Mouse (Mus musculus) spleen, adult 12 weeks (tissue): ENCODE results near the gene Mmrn2.
A peak's percentile ranks its signal among the peaks of the same experiment; 100 is the strongest.
"Not testable (repeated sequence)": the region's sequence is repeated elsewhere in the genome, so short reads cannot be mapped to it uniquely, and the experiment has no call there.

Source experiments
- DNase-seq: peaks from one replicate; pipeline ENCODE4 v3.0.0; 2022; ENCODE audit warnings: low spot score

Gene Mmrn2

DNA sequence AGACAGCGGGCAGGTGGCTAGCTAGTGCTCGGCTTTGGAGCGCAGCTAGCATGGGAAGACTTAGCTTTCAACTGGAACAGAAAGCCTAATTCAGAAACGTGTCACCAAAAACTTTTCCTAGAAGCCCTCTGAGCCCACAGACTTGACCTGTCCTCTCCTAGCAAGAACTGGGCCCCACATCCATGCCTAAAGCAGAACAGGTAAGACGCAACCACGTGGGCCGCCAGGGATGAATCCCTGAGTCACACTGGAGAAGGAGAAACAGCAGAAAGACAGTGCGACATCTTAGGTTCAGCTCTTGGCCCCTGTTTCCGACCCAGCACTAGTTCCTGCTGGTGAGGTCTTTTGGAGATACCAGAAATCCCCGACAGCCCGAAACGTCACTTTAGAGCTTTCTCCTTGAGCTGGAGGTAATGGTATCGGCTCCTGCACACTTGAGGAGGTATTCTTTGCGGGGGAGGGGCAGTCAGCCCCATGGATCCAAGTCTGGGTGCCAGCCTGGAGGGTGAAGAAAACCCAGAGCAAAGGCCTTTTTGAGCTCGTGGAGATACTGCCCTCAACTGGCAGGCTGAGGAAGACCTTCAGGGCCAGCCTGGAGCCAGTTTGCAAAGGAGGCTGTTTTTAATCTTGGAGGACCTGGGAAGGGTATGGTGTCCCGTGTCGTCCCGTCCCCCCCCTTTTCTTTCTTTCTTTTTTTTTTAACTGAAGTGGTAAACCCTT lies 12.4 kb upstream of the Mmrn2 start:
- no peak for DNase-seq

DNA sequence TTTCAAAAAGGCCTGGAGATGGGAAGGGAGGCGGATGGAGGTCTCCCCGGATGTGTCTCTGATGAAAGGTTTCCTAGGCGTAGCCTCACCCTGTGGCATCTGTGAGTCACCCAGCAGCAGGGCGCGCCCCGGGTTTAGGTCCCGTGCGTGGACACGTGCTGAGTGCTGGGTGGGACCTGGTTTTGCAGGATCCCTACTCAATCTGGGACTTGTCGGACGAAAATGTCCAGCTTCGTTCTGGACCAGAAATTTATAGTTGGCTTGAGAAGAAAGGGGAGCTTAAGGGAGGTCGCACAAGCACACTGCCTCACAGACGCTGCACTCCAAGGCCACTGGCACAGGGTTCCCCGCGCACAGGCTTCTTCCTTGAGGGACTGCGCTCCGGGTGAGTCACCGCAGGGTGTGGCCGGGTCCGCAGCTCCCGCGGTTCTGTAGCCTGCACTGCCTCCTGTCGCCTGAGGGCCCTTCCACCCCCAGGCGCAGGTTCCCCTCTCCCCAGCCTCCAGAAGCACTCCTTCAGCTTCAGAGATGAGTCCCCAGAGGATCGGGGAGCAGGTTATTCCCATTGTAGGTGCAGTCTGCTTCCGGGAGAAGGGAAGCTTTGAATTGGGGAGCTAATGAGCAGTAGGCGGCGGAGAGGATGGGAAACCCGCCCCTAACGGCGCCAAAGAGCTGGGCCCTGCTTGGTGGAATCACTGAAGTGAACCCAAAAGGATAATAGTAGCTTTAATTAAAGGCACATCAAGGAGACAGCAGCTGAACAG lies 11.6 kb upstream of the Mmrn2 start:
- peak; percentile 6 for DNase-seq

DNA sequence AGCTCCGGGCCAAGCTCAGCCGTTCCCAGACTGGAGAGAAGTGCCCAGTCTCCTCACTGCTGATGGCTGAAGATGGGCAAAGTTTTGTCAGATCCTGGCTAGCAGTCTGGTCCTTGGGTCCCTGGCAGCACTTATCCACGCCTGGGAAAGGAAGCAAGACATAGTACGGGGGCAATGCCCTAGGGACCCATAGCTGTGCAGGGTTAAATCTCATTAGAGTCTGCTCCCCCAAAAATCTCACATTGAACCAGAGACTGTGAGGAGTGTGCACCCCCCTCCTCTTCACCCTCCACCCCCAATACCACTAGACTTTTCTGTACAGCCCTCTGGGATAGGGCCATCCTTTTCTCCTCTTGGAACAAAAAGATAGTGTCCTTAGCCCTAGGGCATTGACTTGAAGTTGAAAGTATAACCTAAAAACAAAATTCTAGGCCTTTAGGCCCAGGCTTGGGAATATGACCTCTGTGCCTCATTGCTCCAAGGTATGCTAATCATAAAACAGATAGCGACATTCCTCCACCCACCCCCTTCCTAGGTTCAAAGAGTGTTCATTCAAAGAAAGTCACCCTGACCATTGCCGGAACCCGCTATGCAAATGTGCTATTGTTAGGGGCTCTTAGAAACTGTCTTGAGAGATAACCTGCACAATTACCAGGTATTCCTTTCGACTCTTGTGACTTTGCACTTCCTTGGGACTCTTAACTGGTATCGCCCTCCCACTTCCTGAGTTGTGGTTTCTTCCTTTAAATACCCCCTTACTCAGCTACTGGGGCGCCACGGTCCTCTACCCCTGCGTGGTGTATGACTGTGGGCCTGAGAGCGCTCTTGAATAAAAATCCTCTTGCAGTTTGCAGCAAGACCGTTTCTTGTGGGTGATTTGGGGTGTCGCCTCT lies 10.8 kb upstream of the Mmrn2 start:
- not testable (repeated sequence) for DNase-seq

- no peak for DNase-seq
Observed at GRCm38 (mm10) chr14:34365147-34365507, 10.1 kb upstream of the Mmrn2 start.

DNA sequence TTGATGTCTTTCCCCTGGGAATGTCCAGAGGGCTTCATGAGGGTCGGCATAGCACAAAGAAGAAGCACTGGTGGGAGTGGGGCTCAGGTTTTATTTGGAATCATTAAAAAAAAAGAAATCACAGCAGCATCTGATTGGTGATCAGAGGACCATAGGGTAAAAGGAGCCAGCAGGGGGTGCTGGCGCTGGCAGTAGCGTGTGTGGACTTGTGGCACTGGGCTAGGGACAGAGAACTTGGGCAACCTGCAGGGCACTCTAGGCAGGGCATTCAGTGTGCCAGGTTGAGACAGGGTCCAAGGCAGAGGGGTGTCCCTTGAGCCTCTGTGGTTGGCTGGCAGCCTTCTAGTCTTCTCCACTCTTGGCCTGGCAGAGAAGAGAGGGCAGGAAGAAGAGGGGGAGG lies 5.1 kb upstream of the Mmrn2 start:
- no peak for DNase-seq

DNA sequence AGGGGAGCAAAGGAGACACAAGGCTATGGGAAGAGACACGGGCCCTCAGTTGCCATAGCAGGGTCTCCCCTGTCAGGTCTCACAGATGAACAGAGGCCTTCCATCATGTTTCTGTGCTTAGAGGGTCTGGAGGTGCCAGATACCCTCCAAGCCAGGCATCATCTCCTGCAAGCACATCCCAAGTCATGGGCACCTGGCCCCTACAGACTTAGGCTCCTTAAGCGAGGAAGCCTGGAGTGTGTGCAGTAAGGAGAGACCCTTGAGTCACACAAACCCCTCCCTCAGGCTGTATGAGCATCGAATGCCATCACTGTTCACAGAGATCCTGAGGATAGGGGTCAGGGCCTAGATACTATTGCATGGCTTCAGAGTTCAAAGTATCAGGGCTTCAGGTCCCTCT lies 4.3 kb upstream of the Mmrn2 start:
- DNase-seq, result no peak

GRCm38 (mm10) chr14:34371763-34372162 lies 3.5 kb upstream of the Mmrn2 start:
- no peak for DNase-seq

DNA sequence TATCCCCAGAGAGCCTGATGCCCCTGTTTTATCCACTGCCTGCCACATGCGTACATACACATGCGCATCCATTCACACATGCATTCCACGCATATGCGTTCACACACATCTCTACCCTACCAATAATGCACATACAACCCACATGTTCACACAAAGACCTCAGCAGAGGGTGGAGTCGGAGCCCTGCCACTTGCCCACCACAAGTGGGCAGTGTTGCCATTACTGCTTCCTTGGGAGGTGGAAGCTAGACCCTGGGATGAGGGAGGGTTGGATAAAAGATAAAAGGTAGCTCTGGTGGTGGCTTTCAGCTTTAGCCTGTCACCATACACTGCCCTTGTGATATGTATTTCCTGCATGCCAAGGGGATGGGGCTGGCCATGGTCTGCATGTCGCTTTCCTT lies 2.6 kb upstream of the Mmrn2 start:
- no peak for DNase-seq

- DNase-seq, result no peak
Observed at GRCm38 (mm10) chr14:34373581-34373980, 1.7 kb upstream of the Mmrn2 start.

DNA sequence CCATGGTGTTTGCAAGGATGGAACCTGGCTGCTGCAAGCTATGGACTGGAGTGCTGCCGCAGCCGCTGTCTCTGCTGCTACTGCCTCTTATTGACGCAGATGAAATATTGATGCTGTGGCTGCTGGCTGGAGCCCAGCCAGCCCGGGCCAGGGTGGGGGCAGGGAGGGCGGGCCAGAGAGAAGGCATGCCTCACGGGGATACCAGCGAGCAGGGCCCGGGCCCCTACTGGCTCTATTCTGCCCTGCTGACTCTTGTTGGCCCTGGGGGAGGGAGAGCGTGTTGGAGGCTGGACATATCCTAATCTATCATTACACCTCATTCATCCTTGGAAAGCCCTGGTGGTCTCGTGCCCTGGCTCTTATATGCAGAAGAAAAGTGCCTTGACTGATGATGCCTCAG lies 688 bp upstream of the Mmrn2 start, which contains the start of gene Sncg:
Sncg (minus strand) TSS at position 213 of the 400 bp plus-strand sequence.
- DNase-seq, result no peak

DNA sequence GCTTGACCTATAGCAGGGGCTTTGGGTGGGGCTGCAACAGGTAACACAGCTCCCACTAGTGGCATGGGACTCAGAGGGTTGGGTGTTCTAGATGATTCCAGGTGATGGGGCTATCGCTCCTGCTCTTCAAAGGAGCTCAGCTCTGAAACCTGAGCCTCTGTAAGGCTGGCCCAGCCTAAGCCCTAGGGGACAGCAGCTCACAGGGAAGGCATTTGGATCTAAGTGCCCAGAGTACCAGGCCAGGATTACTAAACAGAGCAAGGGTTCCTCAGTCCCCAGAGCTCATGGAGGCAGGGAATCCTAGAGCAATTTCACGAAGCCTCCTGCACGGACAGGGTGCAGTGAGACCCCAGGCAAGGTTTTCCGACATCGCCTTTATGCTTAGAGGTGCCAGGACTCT lies 676 bp downstream of the Mmrn2 start:
- DNase-seq, result no peak

DNA sequence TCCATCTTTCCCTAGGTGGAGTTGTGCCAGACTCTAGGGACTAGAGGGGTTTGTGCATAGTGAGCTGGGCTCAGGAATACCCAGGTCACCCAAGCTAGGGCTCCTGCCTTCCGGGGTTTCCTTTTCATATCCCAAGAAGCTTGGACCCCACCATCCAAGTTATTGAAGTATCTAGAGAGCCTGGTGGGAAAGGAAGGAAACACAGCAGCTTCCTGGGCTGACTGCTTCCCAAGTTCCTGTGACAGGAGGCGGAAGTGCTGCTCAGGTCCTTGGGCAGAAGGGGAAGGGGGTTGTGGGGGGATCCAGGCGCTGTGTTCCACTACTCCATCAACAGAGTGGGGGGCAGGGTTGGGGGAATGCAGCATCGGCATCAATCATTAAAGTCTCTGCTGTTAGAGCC lies 1.9 kb downstream of the Mmrn2 start:
- DNase-seq, result no peak

DNA sequence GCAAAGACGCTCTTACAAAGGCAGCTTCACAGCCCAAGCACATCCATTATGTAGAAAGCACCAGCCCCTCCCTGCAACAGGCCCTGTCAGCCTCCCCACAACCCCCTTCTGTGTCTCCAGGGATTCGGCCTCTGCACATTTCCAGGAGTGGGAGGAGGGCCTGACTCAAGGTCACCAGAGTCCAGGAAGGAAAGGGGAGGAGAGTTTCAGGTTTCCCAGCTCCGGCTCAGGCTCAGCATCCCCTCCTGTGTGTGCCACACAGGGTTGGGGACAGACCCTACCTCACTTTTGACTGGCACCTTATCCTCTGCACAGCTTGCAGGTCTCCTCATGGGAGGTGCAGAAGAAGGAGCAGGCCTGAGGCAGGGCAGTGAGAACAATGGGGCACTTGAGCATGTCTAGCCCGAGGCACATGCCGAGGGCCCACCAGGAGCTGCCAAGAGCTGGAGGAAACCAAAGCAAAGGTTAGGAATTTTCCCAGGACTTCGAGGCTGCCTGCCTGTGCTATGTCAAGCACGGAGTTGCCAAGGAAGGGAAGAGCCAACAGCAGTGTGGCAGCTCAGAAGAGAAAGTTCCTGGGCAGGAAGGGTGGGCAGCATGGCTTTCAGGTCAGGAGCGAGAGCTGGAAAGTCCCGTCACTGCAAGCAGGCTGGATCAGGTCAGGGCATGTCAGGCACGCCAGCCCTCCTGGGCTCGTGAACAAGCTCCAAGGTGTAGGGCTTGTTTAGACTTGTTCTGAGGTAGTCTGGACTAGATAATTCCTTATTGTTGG lies 3.5 kb downstream of the Mmrn2 start:
- DNase-seq, result no peak

DNA sequence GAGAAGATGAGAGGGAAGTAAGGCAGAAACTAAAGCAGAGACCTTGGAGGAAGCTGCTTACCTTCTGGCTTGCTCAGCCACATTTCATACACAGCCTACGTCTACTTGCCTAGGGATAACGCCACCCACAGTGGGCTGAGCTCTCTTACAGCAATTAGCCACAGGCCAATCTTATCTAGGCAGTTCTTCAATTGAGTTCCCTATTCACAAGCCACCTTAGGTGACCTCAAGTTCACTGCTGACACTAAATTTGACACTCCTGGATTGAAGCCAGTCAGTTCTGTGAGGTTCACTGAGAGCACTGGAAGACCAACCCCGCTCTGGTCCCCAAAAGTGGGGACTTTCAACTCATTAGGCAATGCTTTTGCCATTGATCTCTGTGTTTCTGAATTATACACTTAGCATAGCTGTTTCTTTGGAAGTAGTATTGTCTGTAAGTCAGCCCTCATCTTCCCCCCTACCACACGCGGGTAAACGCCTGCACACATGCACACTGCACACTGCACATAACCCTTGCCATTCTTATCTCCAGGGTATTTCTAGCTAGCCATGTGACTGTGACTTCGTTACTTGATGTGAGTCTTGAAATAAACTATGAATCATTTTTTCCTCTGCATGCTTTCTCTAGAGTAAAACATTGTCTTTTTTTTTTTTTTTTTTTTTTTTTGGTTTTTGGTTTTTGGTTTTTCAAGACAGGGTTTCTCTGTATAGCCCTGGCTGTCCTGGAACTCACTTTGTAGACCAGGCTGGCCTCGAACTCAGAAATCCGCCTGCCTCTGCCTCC lies 7.8 kb downstream of the Mmrn2 start:
- no peak for DNase-seq

DNA sequence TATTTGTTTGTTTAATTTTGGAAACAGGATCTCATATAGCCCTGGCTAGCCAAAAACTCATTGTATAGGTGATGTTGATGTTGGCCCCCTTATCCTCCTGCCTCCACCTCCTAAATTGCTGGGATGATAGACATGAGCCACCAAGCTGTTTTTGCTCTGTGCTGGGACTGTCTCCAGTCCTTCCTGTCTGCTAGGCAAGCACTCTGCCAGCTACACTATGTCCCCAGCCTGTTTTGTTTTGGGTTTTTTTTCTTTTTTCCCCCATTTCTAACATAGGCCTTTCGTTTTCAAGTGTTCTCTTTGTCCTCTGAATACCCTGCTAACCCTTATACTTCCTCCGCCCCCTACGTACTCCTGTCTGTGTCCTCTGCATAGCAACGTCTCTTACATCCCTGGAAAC lies 18.0 kb downstream of the Mmrn2 start:
- DNase-seq, result no peak

GRCm38 (mm10) chr14:34397871-34398270 lies 22.6 kb downstream of the Mmrn2 start:
- no peak for DNase-seq

DNA sequence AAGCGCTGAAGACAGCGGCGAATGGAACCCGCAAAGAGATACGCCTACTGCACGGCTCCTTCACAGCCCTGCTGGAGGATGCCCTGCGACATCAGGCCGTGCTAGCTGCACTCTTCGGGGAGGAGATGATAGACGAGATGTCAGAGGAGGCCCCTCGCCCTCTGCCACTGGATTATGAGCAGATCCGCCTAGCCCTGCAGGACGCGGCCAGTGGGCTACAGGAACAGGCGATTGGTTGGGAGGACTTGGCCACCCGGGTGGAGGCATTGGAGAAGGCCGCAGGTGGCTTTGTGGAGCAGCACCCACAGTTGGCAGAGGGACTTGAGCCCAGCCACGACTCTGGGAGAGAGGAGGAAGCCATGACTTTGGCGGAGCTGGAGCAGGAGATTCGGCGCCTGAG lies 23.6 kb downstream of the Mmrn2 start:
- DNase-seq, result no peak

- DNase-seq, result no peak
Observed at GRCm38 (mm10) chr14:34399301-34399700, 24.0 kb downstream of the Mmrn2 start.

DNA sequence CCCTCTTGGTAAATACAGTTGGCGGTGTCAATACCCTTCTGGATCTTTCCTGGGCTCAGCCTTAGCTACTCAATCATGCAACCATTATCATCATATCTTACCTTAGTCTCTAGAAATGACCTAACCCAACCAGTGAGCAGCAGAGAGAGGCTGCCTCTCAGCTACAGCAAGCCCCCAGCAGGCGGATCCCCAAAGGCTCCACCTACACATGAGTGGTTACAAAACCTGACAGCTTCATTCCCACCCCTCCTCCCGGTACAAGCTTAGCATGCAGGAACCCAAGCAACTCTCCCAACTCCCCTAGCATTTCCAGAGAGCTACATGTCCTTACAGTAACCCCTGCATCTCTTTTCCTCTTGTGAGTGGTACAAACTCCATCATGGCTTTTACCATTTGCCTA lies 24.8 kb downstream of the Mmrn2 start:
- DNase-seq, result no peak

DNA sequence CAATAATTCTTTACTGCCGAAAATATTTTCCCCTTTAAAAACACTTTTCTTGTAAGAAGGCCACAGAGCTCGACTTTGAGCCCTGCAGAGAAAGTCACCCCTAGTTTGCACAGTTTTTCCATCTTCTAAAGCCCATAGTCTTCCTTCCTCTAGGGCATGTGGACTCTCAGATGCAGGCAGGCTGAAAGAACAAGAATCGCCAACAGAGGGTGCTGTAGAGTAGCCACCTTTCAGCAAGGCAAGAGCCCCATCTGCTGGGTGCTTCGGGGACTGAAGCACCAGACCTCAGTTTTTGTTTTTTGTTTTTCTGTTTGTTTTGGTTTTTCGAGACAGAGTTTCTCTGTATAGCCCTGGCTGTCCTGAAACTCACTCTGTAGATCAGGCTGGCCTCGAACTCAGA lies 25.9 kb downstream of the Mmrn2 start:
- DNase-seq, result peak; percentile 45

GRCm38 (mm10) chr14:34402871-34403270 lies 27.6 kb downstream of the Mmrn2 start:
- DNase-seq, result no peak
